Mouse (Mus musculus) embryonic facial prominence, embryonic 14.5 days (tissue): ENCODE data around the gene Rplp1. TPM values are rescaled to one million over a fixed set of nuclear protein-coding genes. Genes with fewer than 3 reads are reported as not detected.

ENCODE experiments used
- ATAC-seq: fragments of 200-750 bp; cut with Nextera tagmentation; 2 replicates; pipeline ENCODE4 v1.8.0; 2017; ENCODE audit warnings: low read depth, moderate number of reproducible peaks, moderate TSS enrichment
- DNase-seq: peaks from one replicate; pipeline ENCODE4 v3.0.0-alpha.2; 2015; ENCODE audit warnings: low spot score
- H3K27ac ChIP-seq: fragments of 300-500 bp; sonication (generic); replicated peaks from 2 replicates; pipeline ENCODE4 v1.5.1; 2014; ENCODE audit warnings: low read depth, mild to moderate bottlenecking, low read length, moderate library complexity
- H3K27me3 ChIP-seq: fragments of 300-500 bp; sonication (generic); replicated peaks from 2 replicates; pipeline ENCODE4 v1.6.1; 2014; ENCODE audit warnings: low read length; ENCODE audit not compliant: control insufficient read depth, insufficient read depth
- H3K36me3 ChIP-seq: fragments of 300-500 bp; sonication (generic); 2 replicates; pipeline ENCODE4 v1.6.1; 2014; ENCODE audit warnings: low read length, mixed read lengths; ENCODE audit not compliant: control insufficient read depth, insufficient read depth
- H3K4me1 ChIP-seq: fragments of 300-500 bp; sonication (generic); 2 replicates; pipeline ENCODE4 v1.6.1; 2014; ENCODE audit warnings: antibody characterized with exemption, low read length; ENCODE audit not compliant: control insufficient read depth, insufficient read depth
- H3K4me2 ChIP-seq: fragments of 300-500 bp; sonication (generic); 2 replicates; pipeline ENCODE4 v1.6.1; 2014; ENCODE audit warnings: low read depth, mild to moderate bottlenecking, low read length, moderate library complexity, mixed read lengths
- H3K4me3 ChIP-seq: fragments of 300-500 bp; sonication (generic); 2 replicates; pipeline ENCODE4 v1.5.1; 2014; ENCODE audit warnings: low read depth, mild to moderate bottlenecking, low read length
- H3K9ac ChIP-seq: fragments of 300-500 bp; sonication (generic); 2 replicates; pipeline ENCODE4 v1.6.1; 2014; ENCODE audit warnings: low read depth, mild to moderate bottlenecking, low read length, moderate library complexity, mixed read lengths
- H3K9me3 ChIP-seq: fragments of 300-500 bp; sonication (generic); 2 replicates; pipeline ENCODE4 v1.6.1; 2016; ENCODE audit warnings: low read length; ENCODE audit not compliant: control insufficient read depth
- WGBS: fragments of 180-500 bp; shearing (Covaris S2); extraction: QIAGEN DNeasy Blood & Tissue Kit; methylation state at CpG from one replicate; pipeline ENCODE4 v1.1.7; 2014; 5-methylcytosine and 5-hydroxymethylcytosine counted together
- polyA plus RNA-seq: library from polyadenylated mRNA; unstranded; fragments of >200 nt; fragmentation: Nextera tagmentation; extraction: Ambion mirVana; gene quantifications from 2 replicates; pipeline ENCODE4 v1.2.1, GENCODE M21; 2014

The Rplp1 gene
- polyA plus RNA-seq, result 1,887 and 1,994 TPM in 2 replicates

- H3K9me3 ChIP-seq, result no peaks in the 10 kb centered on the region
- H3K4me2 ChIP-seq, result peak within 1 kb of the TSS; percentile 85
- peak; percentile 97 for ATAC-seq
- peak within 1 kb of the TSS; percentile 94 for H3K27ac ChIP-seq
- WGBS, result under 1% methylated on average over 62 of the region's 70 CpGs
- H3K4me1 ChIP-seq, result peaks cover 8% of the 10 kb centered on the region
- peak; percentile 99 for DNase-seq
- H3K36me3 ChIP-seq, result peaks cover 48% of the 10 kb centered on the region
- no peaks in the 10 kb centered on the region for H3K27me3 ChIP-seq
- H3K4me3 ChIP-seq, result peak within 1 kb of the TSS; percentile 92
- peak within 1 kb of the TSS; percentile 92 for H3K9ac ChIP-seq
These were observed at the start of gene Rplp1 for GRCm38 (mm10) chr9:61914203-61914916. Gene Rplp1 (minus strand): TSS chr9:61914542.

GRCm38 (mm10) chr9:61963356-61963755 is 49.0 kb upstream of the Rplp1 start:
- Histone ChIP-seq H3K36me3 (no peaks in the 10 kb centered on the region), H3K4me2 (no peak overlapping the region), H3K9ac (no peak overlapping the region), H3K4me1 (no peaks in the 10 kb centered on the region), H3K27me3 (no peaks in the 10 kb centered on the region), H3K4me3 (no peak overlapping the region), H3K27ac (no peak overlapping the region), H3K9me3 (no peaks in the 10 kb centered on the region)
- WGBS, result 64% methylated on average over 6 of the region's 6 CpGs
- ATAC-seq (no peak), DNase-seq (no peak)

- Histone ChIP-seq H3K36me3 (no peaks in the 10 kb centered on the region), H3K4me3 (no peak overlapping the region), H3K9me3 (no peaks in the 10 kb centered on the region), H3K27ac (no peak overlapping the region), H3K9ac (no peak overlapping the region), H3K4me1 (no peaks in the 10 kb centered on the region), H3K4me2 (no peak overlapping the region), H3K27me3 (no peaks in the 10 kb centered on the region)
- WGBS, result 87% methylated on average over 4 of the region's 4 CpGs
- DNase-seq (no peak), ATAC-seq (no peak)
These were observed 46.8 kb upstream of the Rplp1 start for GRCm38 (mm10) chr9:61961181-61961580.

- H3K9me3 ChIP-seq, result no peaks in the 10 kb centered on the region
- no peaks in the 10 kb centered on the region for H3K27me3 ChIP-seq
- H3K27ac ChIP-seq, result no peak overlapping the region
- DNase-seq (no peak), ATAC-seq (no peak)
- H3K4me1 ChIP-seq, result no peaks in the 10 kb centered on the region
- H3K4me2 ChIP-seq, result no peak overlapping the region
- H3K36me3 ChIP-seq, result no peaks in the 10 kb centered on the region
- H3K4me3 ChIP-seq, result no peak overlapping the region
- H3K9ac ChIP-seq, result no peak overlapping the region
- WGBS, result 66% methylated on average over 5 of the region's 5 CpGs
These were observed 46.4 kb upstream of the Rplp1 start for GRCm38 (mm10) chr9:61960753-61961152.

GRCm38 (mm10) chr9:61959921-61960569 is 45.7 kb upstream of the Rplp1 start:
- H3K4me3 ChIP-seq, result no peak overlapping the region
- ATAC-seq (no peak), DNase-seq (no peak)
- H3K9ac ChIP-seq, result no peak overlapping the region
- WGBS, result 77% methylated on average over 1 of the region's 1 CpGs
- no peaks in the 10 kb centered on the region for H3K4me1 ChIP-seq
- no peak overlapping the region for H3K27ac ChIP-seq
- no peaks in the 10 kb centered on the region for H3K36me3 ChIP-seq
- no peaks in the 10 kb centered on the region for H3K27me3 ChIP-seq
- H3K9me3 ChIP-seq, result no peaks in the 10 kb centered on the region
- H3K4me2 ChIP-seq, result no peak overlapping the region

- H3K9ac ChIP-seq, result no peak overlapping the region
- no peaks in the 10 kb centered on the region for H3K27me3 ChIP-seq
- ATAC-seq (no peak), DNase-seq (no peak)
- no peaks in the 10 kb centered on the region for H3K9me3 ChIP-seq
- H3K27ac ChIP-seq, result no peak overlapping the region
- no peaks in the 10 kb centered on the region for H3K36me3 ChIP-seq
- H3K4me3 ChIP-seq, result no peak overlapping the region
- no peaks in the 10 kb centered on the region for H3K4me1 ChIP-seq
- H3K4me2 ChIP-seq, result no peak overlapping the region
These were observed 40.4 kb upstream of the Rplp1 start for GRCm38 (mm10) chr9:61954707-61955106.

- H3K27me3 ChIP-seq, result no peaks in the 10 kb centered on the region
- 48% methylated on average over 7 of the region's 7 CpGs for WGBS
- H3K4me1 ChIP-seq, result no peaks in the 10 kb centered on the region
- no peaks in the 10 kb centered on the region for H3K9me3 ChIP-seq
- DNase-seq, result no peak
- no peak overlapping the region for H3K4me2 ChIP-seq
- H3K9ac ChIP-seq, result no peak overlapping the region
- H3K4me3 ChIP-seq, result no peak overlapping the region
- ATAC-seq, result no peak
- H3K27ac ChIP-seq, result no peak overlapping the region
- H3K36me3 ChIP-seq, result no peaks in the 10 kb centered on the region
These were observed 37.9 kb upstream of the Rplp1 start for GRCm38 (mm10) chr9:61952241-61952640.

GRCm38 (mm10) chr9:61947402-61948346 is 33.3 kb upstream of the Rplp1 start:
- H3K4me1 ChIP-seq, result peaks cover 7% of the 10 kb centered on the region; the same call in 1 of the 2 replicates
- peak overlapping the region; percentile 78 for H3K9ac ChIP-seq
- no peaks in the 10 kb centered on the region for H3K27me3 ChIP-seq
- H3K4me2 ChIP-seq, result peak overlapping the region; percentile 96
- 5% methylated on average over 24 of the region's 24 CpGs for WGBS
- peaks cover 2% of the 10 kb centered on the region; the same call in 1 of the 2 replicates for H3K36me3 ChIP-seq
- peak; percentile 81 for ATAC-seq
- peak; percentile 95 for DNase-seq
- no peaks in the 10 kb centered on the region for H3K9me3 ChIP-seq
- H3K4me3 ChIP-seq, result peak overlapping the region; percentile 84
- peak overlapping the region; percentile 59 for H3K27ac ChIP-seq
